Mouse (Mus musculus): Measurements from ENCODE around the gene Olfr572.

DNA sequence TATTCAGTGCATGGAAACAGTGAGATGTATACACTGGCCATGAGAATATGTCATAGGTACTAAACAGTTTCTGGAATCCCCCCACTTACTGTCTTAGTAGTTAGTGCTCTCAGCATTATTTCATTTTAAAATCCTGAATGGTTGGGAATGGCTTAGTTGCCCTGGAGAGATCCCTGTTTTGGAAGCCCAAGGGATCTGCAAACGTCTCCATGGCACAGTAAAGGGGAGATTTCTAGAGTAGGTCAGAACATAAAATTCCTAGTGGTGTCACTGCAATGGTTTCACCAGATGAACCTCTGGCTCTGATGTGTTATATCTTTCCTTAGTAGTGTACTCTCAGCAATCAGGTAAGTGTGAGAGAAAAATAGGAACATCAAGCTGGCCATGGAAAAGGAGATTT lies at the start of gene Olfr572:
- TF ChIP-seq CTCF (conservative IDR thresholded peaks at IDR 0.05 in 1 of 2, IDR thresholded peaks at IDR 0.05 in 1 of 2; ENCODE audit: low read depth in 2 of 2, low read length in 2 of 2) (no peak), CHD1 (IDR thresholded peaks at IDR 0.05; ENCODE audit: low read depth, low read length) (no peak), GABPA (IDR thresholded peaks at IDR 0.05; ENCODE audit: insufficient replicate concordance, low read depth, low read length) (no peak), ZC3H11A (IDR thresholded peaks at IDR 0.05; ENCODE audit: low read depth, low read length) (no peak), USF1 (IDR thresholded peaks at IDR 0.05; ENCODE audit: low read depth, low read length) (no peak), E2F4 (IDR thresholded peaks at IDR 0.05; ENCODE audit: insufficient replicate concordance, low read depth, low read length) (no peak), POLR2A (IDR thresholded peaks at IDR 0.05; ENCODE audit: low read depth, low read length) (no peak), BHLHE40 (IDR thresholded peaks at IDR 0.05; ENCODE audit: low read depth, low read length) (no peak), CHD2 (IDR thresholded peaks at IDR 0.05; ENCODE audit: low read length) (no peak)

Data from CH12.LX (cell line).